Mouse (Mus musculus) lung, embryonic 16.5 days (tissue): ENCODE results near the gene Tmeff2. TPM values are rescaled to one million over a fixed set of nuclear protein-coding genes. Genes with fewer than 3 reads are reported as not detected.
"Not testable (repeated sequence)": the region's sequence is repeated elsewhere in the genome, so short reads cannot be mapped to it uniquely, and the experiment has no call there.

Experiments
- ATAC-seq: fragments of 200-750 bp; cut with Nextera tagmentation; 2 replicates; pipeline ENCODE4 v1.8.0; 2017; ENCODE audit warnings: low read depth, mild to moderate bottlenecking, moderate library complexity
- H3K27ac ChIP-seq: fragments of 300-500 bp; sonication (generic); 2 replicates; pipeline ENCODE4 v1.5.1; 2014; ENCODE audit warnings: mild to moderate bottlenecking, control low read depth, low read length
- H3K27me3 ChIP-seq: fragments of 300-500 bp; sonication (generic); 2 replicates; pipeline ENCODE4 v1.6.1; 2014; ENCODE audit warnings: low read depth, low read length, mixed read lengths; ENCODE audit not compliant: control insufficient read depth, insufficient read depth
- H3K36me3 ChIP-seq: fragments of 300-500 bp; sonication (generic); 2 replicates; pipeline ENCODE4 v1.6.1; 2014; ENCODE audit warnings: low read length; ENCODE audit not compliant: control insufficient read depth, insufficient read depth
- H3K4me1 ChIP-seq: fragments of 300-500 bp; sonication (generic); replicated peaks from 2 replicates; pipeline ENCODE4 v1.6.1; 2014; ENCODE audit warnings: low read length, mixed read lengths; ENCODE audit not compliant: control insufficient read depth, insufficient read depth
- H3K4me2 ChIP-seq: fragments of 300-500 bp; sonication (generic); 2 replicates; pipeline ENCODE4 v1.6.1; 2014; ENCODE audit warnings: low read depth, low read length, control low read depth
- H3K4me3 ChIP-seq: fragments of 300-500 bp; sonication (generic); 2 replicates; pipeline ENCODE4 v1.5.1; 2014; ENCODE audit warnings: mild to moderate bottlenecking, low read length, control low read depth
- H3K9ac ChIP-seq: fragments of 300-500 bp; sonication (generic); 2 replicates; pipeline ENCODE4 v1.6.1; 2014; ENCODE audit warnings: low read length, control low read depth
- H3K9me3 ChIP-seq: fragments of 300-500 bp; sonication (generic); 2 replicates; pipeline ENCODE4 v1.6.1; 2016; ENCODE audit warnings: low read length; ENCODE audit not compliant: control insufficient read depth
- WGBS: fragments of 180-500 bp; shearing (Covaris S2); extraction: QIAGEN DNeasy Blood & Tissue Kit; methylation state at CpG from one replicate; pipeline ENCODE4 v1.1.7; 2014; 5-methylcytosine and 5-hydroxymethylcytosine counted together
- polyA plus RNA-seq: library from polyadenylated mRNA; unstranded; fragments of >200 nt; fragmentation: Nextera tagmentation; extraction: Ambion mirVana; gene quantifications from 2 replicates; pipeline ENCODE4 v1.2.1, GENCODE M21; 2015

Gene Tmeff2
- polyA plus RNA-seq, result 2.5 and 2.6 TPM in 2 replicates

DNA sequence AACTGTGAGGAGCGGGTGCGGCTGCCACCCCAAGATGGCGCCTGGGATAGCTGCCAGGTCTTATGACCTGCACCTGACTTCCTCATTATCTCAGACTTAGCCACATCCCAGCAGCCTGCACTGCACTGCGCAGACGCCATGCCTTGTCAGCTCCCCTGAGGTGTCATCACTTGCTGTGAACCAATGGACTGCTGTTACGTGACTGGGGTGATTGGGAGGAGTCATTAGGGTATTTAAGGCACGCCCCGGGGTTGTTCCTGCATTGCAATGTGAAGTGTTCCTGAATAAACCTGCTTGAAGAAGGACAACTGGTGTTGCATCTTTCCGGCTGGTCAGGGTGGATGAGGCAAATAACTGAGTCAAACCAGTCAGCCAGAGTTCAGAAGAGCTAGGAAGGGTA lies at the start of gene Tmeff2:
TSS of gene Tmeff2 (plus strand) at position 262 of the 400 bp plus-strand sequence.
- not testable (repeated sequence) for H3K27me3 ChIP-seq, H3K36me3 ChIP-seq, ATAC-seq, H3K27ac ChIP-seq, H3K9ac ChIP-seq, H3K4me2 ChIP-seq, H3K9me3 ChIP-seq, H3K4me3 ChIP-seq, H3K4me1 ChIP-seq
- WGBS, result 79% methylated on average over 9 of the region's 9 CpGs

DNA sequence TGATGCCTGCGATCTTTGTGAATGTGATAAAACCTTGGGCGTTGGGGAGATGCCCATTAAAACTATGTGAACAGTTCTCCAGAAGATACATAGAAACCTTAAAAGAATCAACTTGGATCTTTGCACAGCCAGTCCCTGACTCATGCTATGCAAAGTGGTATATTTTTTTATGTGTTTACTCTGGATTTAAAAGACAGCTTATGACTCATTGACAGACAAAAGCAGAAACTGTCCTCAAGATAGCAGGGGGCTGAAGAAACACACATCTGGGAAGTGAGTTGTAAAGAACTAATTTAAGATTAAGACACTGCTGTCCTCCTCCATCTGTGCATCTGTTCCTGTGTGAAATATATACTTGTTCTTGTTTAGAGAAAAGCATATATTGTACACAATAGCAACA lies 38.9 kb upstream of the Tmeff2 start:
- Histone ChIP-seq H3K4me1 (no peaks in the 10 kb centered on the region), H3K9ac (no peak overlapping the region), H3K4me2 (no peak overlapping the region), H3K27ac (no peak overlapping the region), H3K9me3 (no peaks in the 10 kb centered on the region), H3K4me3 (no peak overlapping the region), H3K36me3 (no peaks in the 10 kb centered on the region), H3K27me3 (no peaks in the 10 kb centered on the region)
- 74% methylated on average over 2 of the region's 2 CpGs for WGBS
- no peak for ATAC-seq

DNA sequence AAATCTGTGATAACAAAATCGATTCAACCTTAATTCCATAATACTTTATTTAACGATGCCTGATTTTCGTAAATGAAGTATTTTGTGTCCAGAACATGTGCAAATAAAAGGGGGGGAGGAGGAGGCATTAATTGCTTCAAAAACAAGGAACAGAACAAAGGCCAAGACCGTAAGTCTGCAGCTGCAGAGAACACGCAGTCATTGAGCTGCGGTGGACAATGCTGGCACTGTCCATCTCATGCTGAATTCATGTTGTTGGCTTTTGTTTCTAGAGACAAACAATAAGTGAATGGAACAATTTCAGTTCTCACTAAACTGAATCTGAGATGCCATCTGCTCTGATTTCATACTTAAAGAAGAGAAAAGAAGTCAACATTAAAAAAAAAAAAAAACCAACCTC lies 2.8 kb upstream of the Tmeff2 start:
- 87% methylated on average over 6 of the region's 6 CpGs for WGBS
- no peak for ATAC-seq
- Histone ChIP-seq H3K4me3 (no peak overlapping the region), H3K9ac (no peak overlapping the region), H3K4me1 (no peaks in the 10 kb centered on the region), H3K36me3 (no peaks in the 10 kb centered on the region), H3K27ac (no peak overlapping the region), H3K27me3 (no peaks in the 10 kb centered on the region), H3K4me2 (no peak overlapping the region), H3K9me3 (no peaks in the 10 kb centered on the region)

DNA sequence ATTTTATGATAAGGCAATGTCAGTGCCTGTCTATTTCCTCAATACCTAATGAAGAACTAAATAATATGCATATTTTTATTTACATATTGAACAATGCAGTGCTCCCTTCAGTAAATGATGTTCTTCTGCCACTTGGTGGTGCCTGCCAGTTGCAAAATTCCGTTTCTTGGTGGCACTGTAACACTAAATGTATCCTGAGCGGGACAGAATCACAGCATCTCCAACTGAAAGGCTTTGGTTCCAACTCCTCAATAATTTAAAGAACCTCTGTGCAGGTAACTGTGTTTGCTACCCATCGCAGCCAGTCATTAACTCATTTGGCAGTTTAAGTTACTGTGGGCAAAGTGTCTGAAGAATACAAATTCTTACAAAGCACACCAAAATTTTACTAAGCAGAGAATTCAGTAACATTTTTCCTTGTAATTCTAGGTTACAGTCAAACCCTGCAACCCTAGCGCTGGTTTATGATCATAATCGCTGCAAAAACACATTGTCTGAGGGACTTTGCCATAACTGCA lies 24.4 kb downstream of the Tmeff2 start:
- no peak overlapping the region for H3K4me2 ChIP-seq

DNA sequence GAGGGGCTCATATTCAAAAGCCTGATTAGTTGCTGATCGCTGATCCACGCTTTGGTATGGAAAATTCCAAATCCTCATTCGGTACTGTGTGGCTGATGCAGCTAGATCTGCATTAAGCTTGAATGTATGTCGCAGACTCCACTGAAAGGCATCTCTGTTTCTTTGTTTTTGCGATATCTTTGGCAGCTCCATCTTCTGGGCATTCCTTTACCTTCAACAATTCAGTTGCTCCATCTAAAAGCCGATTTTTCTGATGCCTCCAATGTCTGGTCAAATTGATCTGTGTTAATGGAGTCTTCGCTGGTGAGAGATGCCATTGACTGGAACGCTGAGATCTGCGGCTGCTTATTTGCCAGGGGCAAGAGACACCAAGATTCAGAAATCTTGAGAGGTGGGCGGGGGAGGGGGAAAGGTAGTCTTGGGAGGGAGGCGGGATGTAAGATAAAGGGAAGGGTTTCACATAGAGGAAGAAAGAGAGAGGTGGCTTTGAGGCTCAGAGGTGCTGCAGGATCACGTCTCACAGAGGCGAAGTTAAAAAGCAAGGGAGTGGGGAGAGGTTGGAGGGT lies 25.0 kb downstream of the Tmeff2 start:
- Histone ChIP-seq H3K4me3 (no peak overlapping the region), H3K9me3 (no peaks in the 10 kb centered on the region), H3K36me3 (no peaks in the 10 kb centered on the region), H3K27me3 (peaks cover 22% of the 10 kb centered on the region), H3K4me1 (peaks cover 6% of the 10 kb centered on the region), H3K27ac (no peak overlapping the region), H3K4me2 (no peak overlapping the region), H3K9ac (no peak overlapping the region)
- no peak for ATAC-seq
- 12% methylated on average over 13 of the region's 13 CpGs for WGBS

More for the DNA sequence above, 24.4 kb downstream of the Tmeff2 start:
- Histone ChIP-seq H3K27me3 (peaks cover 21% of the 10 kb centered on the region), H3K9ac (no peak overlapping the region), H3K27ac (no peak overlapping the region), H3K36me3 (no peaks in the 10 kb centered on the region), H3K9me3 (no peaks in the 10 kb centered on the region), H3K4me3 (no peak overlapping the region), H3K4me1 (peaks cover 6% of the 10 kb centered on the region)
- ATAC-seq, result no peak
- 48% methylated on average over 5 of the region's 5 CpGs for WGBS

DNA sequence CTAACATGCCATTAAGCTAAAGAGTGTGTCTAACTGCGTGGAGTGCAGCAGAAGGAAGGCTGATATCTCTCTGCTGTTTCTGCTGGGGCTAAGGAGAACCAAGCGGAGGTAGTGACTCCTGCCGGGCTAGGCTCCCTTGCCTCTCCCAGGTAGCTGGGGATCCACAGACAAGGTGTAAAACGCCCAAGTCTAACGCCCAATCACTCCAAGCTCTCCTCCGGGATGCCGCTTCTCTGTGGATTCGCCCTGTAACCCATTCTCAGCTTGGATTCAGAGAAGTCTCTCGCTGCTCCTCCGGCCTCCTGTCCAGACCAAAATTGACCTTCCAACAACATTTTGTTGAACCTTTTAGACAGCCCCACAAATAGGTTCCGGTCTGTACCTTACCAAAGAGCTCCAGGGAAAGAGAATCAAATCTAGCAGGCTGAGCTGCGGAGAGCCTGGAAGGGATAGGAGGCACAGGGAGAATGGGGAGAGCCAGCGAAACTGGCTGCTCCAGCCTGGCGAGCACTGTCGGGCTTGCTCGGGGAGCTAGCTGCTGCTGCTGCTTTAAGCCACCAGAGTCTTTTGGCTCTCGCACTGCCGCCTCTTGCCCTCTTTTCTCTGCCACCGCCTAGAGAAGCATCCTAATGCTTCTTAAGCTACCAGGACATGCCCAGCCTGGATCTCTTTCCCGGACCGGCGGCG lies 26.1 kb downstream of the Tmeff2 start:
- WGBS, result under 1% methylated on average over 23 of the region's 23 CpGs
- H3K4me1 ChIP-seq, result peaks cover 6% of the 10 kb centered on the region
- H3K27me3 ChIP-seq, result peaks cover 24% of the 10 kb centered on the region
- H3K27ac ChIP-seq, result no peak overlapping the region
- H3K4me3 ChIP-seq, result peak overlapping the region; percentile 44
- ATAC-seq, result peak; percentile 67
- no peaks in the 10 kb centered on the region for H3K36me3 ChIP-seq
- no peaks in the 10 kb centered on the region for H3K9me3 ChIP-seq
- H3K4me2 ChIP-seq, result peak overlapping the region; percentile 86
- H3K9ac ChIP-seq, result peak overlapping the region; percentile 19

DNA sequence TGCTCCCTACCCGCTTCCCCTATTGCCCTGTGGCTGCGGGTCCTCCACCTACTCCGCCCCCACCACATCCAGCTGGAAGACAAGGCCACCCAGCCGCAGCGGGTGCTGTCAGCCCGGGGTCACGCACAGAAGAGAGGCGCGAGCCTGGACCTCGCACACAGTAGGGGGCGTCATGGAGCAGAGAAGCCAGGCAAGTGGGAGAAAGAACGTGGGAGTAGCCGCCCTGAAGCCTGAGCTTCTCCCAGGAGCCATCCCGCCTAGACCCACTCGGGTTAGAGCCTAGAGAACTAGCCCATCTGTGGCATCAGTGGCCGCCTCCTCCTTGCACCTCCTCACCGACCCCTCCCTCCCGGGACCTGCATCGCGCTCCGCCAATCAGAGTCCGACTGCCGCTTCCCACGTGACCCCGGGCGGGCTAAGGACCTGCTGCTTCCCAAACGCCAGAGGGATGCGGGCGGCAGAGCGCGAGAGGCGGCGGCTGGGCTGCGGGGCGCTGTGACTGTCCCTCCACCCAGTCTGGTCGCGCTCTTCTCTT lies 26.7 kb downstream of the Tmeff2 start:
- H3K36me3 ChIP-seq, result no peaks in the 10 kb centered on the region
- H3K27ac ChIP-seq, result no peak overlapping the region
- H3K4me3 ChIP-seq, result peak overlapping the region; percentile 44
- H3K4me1 ChIP-seq, result peaks cover 6% of the 10 kb centered on the region
- peaks cover 24% of the 10 kb centered on the region for H3K27me3 ChIP-seq
- WGBS, result under 1% methylated on average over 37 of the region's 37 CpGs
- ATAC-seq, result peak; percentile 98
- peak overlapping the region; percentile 86 for H3K4me2 ChIP-seq
- peak overlapping the region; percentile 44 for H3K9ac ChIP-seq
- H3K9me3 ChIP-seq, result no peaks in the 10 kb centered on the region

DNA sequence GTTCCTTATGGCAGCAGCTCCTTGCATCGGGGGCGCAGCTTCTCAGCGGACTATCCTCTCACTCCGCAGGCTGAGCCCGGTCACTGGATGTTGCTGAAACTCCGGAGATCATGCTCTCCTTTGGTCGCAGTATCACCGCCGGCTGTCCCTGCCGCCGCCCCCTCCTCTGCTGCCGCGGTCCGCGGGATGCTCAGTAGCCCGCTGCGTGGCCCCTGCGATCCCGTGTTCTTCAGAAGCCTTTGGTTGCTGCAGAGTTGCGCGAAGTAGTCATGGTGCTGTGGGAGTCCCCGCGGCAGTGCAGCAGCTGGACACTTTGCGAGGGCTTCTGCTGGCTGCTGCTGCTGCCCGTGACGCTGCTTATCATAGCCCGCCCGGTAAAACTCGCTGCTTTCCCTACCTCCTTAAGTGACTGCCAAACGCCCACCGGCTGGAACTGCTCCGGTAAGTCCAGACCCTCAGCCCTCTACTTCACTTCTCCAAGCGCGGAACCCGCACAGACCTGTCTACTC lies 27.3 kb downstream of the Tmeff2 start:
- peaks cover 22% of the 10 kb centered on the region for H3K27me3 ChIP-seq
- peak; percentile 59 for ATAC-seq
- peak overlapping the region; percentile 44 for H3K9ac ChIP-seq
- no peaks in the 10 kb centered on the region for H3K36me3 ChIP-seq
- under 1% methylated on average over 35 of the region's 35 CpGs for WGBS
- H3K4me3 ChIP-seq, result peak overlapping the region; percentile 44
- no peak overlapping the region for H3K27ac ChIP-seq
- H3K4me2 ChIP-seq, result peak overlapping the region; percentile 86
- H3K4me1 ChIP-seq, result peaks cover 6% of the 10 kb centered on the region
- H3K9me3 ChIP-seq, result no peaks in the 10 kb centered on the region

DNA sequence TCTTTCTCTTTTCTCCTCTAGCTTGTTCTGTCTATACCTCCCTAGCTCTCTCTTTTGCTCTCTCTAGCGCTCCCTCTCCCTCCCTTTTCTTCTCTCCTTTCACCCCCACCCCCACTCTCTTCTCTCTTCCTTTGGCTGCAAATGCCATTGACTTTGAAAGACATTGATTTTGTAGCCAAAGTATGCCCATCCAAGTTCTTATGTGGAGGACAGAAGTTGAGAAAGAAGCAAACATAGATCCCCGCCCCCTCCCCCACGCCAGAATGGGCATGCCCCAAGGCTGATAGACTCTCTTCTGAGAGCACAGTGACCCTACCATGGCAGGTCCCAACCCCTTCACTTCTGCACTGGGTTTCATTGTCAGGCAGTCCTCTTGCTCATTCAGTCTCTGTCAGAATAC lies 28.3 kb downstream of the Tmeff2 start:
- H3K36me3 ChIP-seq, result no peaks in the 10 kb centered on the region
- ATAC-seq, result no peak
- H3K27me3 ChIP-seq, result peaks cover 22% of the 10 kb centered on the region
- no peak overlapping the region for H3K9ac ChIP-seq
- H3K9me3 ChIP-seq, result no peaks in the 10 kb centered on the region
- peaks cover 6% of the 10 kb centered on the region for H3K4me1 ChIP-seq
- H3K4me2 ChIP-seq, result no peak overlapping the region
- no peak overlapping the region for H3K27ac ChIP-seq
- 33% methylated on average over 2 of the region's 3 CpGs for WGBS
- no peak overlapping the region for H3K4me3 ChIP-seq
